Mouse (Mus musculus) kidney, embryonic 16.5 days (tissue): ENCODE measurements at regions not wholly inside any gene's neighbourhood (a gene's known extent, or its start where the extent isn't known, plus 50 kb on each side); places are given as distances from the start of the nearest gene placed in this dataset.

ENCODE experiments used
- ATAC-seq: fragments of 200-750 bp; cut with Nextera tagmentation; 2 replicates; pipeline ENCODE4 v1.8.0; 2017; ENCODE audit warnings: moderate TSS enrichment; ENCODE audit not compliant: low FRiP score, low TSS enrichment
- H3K27ac ChIP-seq: fragments of 300-500 bp; sonication (generic); 2 replicates; pipeline ENCODE4 v1.5.1; 2014; ENCODE audit warnings: low read length
- H3K27me3 ChIP-seq: fragments of 300-500 bp; sonication (generic); 2 replicates; pipeline ENCODE4 v1.6.1; 2014; ENCODE audit warnings: low read length, control low read depth, mixed read lengths; ENCODE audit not compliant: insufficient read depth
- H3K36me3 ChIP-seq: fragments of 300-500 bp; sonication (generic); 2 replicates; pipeline ENCODE4 v1.6.1; 2014; ENCODE audit warnings: low read length, control low read depth, mixed read lengths; ENCODE audit not compliant: insufficient read depth
- H3K4me1 ChIP-seq: fragments of 300-500 bp; sonication (generic); 2 replicates; pipeline ENCODE4 v1.6.1; 2014; ENCODE audit warnings: low read length, control low read depth, mixed read lengths; ENCODE audit not compliant: insufficient read depth
- H3K4me2 ChIP-seq: fragments of 300-500 bp; sonication (generic); replicated peaks from 2 replicates; pipeline ENCODE4 v1.6.1; 2014; ENCODE audit warnings: low read depth, low read length
- H3K4me3 ChIP-seq: fragments of 300-500 bp; sonication (generic); 2 replicates; pipeline ENCODE4 v1.5.1; 2014; ENCODE audit warnings: mild to moderate bottlenecking, low read length
- H3K9ac ChIP-seq: fragments of 300-500 bp; sonication (generic); replicated peaks from 2 replicates; pipeline ENCODE4 v1.6.1; 2014; ENCODE audit warnings: low read length
- H3K9me3 ChIP-seq: fragments of 300-500 bp; sonication (generic); 2 replicates; pipeline ENCODE4 v1.6.1; 2016; ENCODE audit warnings: low read length, control low read depth
- WGBS: fragments of 180-500 bp; shearing (Covaris S2); extraction: QIAGEN DNeasy Blood & Tissue Kit; methylation state at CpG from one replicate; pipeline ENCODE4 v1.1.7; 2014; 5-methylcytosine and 5-hydroxymethylcytosine counted together

GRCm38 (mm10) chr13:51227836-51228235 is 57.0 kb downstream of the Nxnl2 start:
- H3K27me3 ChIP-seq = no peaks in the 10 kb centered on the region
- H3K9ac ChIP-seq = no peak overlapping the region
- WGBS = 87% methylated on average over 9 of the region's 9 CpGs
- H3K27ac ChIP-seq = no peak overlapping the region
- no peak overlapping the region for H3K4me3 ChIP-seq
- ATAC-seq = no peak
- H3K4me2 ChIP-seq = no peak overlapping the region
- peaks cover 6% of the 10 kb centered on the region; the same call in 1 of the 2 replicates for H3K4me1 ChIP-seq
- no peaks in the 10 kb centered on the region for H3K36me3 ChIP-seq
- no peaks in the 10 kb centered on the region for H3K9me3 ChIP-seq

- 0 out of 2 replicates have a peak overlapping the region, but pooled peaks have one; percentile 11 for H3K27ac ChIP-seq
- WGBS = 80% methylated on average over 30 of the region's 30 CpGs
- H3K9ac ChIP-seq = no peak overlapping the region
- ATAC-seq = no peak
- no peak overlapping the region for H3K4me3 ChIP-seq
- H3K4me1 ChIP-seq = peaks cover 2% of the 10 kb centered on the region; the same call in 1 of the 2 replicates
- no peaks in the 10 kb centered on the region for H3K27me3 ChIP-seq
- H3K9me3 ChIP-seq = no peaks in the 10 kb centered on the region
- H3K4me2 ChIP-seq = no peak overlapping the region
- no peaks in the 10 kb centered on the region for H3K36me3 ChIP-seq
Observed at GRCm38 (mm10) chr13:51228862-51229770, 58.3 kb downstream of the Nxnl2 start.

GRCm38 (mm10) chr13:51229862-51230261 is 59.0 kb downstream of the Nxnl2 start:
- no peaks in the 10 kb centered on the region for H3K36me3 ChIP-seq
- peaks cover 2% of the 10 kb centered on the region; the same call in 1 of the 2 replicates for H3K4me1 ChIP-seq
- no peak overlapping the region for H3K4me2 ChIP-seq
- no peaks in the 10 kb centered on the region for H3K9me3 ChIP-seq
- no peak for ATAC-seq
- no peak overlapping the region for H3K27ac ChIP-seq
- no peaks in the 10 kb centered on the region for H3K27me3 ChIP-seq
- WGBS = 94% methylated on average over 4 of the region's 4 CpGs
- H3K4me3 ChIP-seq = no peak overlapping the region
- no peak overlapping the region for H3K9ac ChIP-seq

GRCm38 (mm10) chr13:51231586-51231985 is 60.8 kb downstream of the Nxnl2 start:
- Histone ChIP-seq H3K4me1 (peaks cover 2% of the 10 kb centered on the region; the same call in 1 of the 2 replicates), H3K9ac (no peak overlapping the region), H3K4me3 (no peak overlapping the region), H3K27ac (peak overlapping the region; percentile 0; the same call in 1 of the 2 replicates), H3K27me3 (no peaks in the 10 kb centered on the region), H3K9me3 (no peaks in the 10 kb centered on the region), H3K36me3 (no peaks in the 10 kb centered on the region), H3K4me2 (no peak overlapping the region)
- 59% methylated on average over 4 of the region's 4 CpGs for WGBS
- no peak for ATAC-seq

- no peak for ATAC-seq
- WGBS = 77% methylated on average over 3 of the region's 3 CpGs
- Histone ChIP-seq H3K27ac (no peak overlapping the region), H3K4me1 (no peaks in the 10 kb centered on the region), H3K36me3 (no peaks in the 10 kb centered on the region), H3K4me2 (no peak overlapping the region), H3K9me3 (no peaks in the 10 kb centered on the region), H3K9ac (no peak overlapping the region), H3K27me3 (no peaks in the 10 kb centered on the region), H3K4me3 (no peak overlapping the region)
Observed at GRCm38 (mm10) chr13:51247378-51247777, 76.6 kb downstream of the Nxnl2 start.

GRCm38 (mm10) chr13:51253371-51253770 is 82.5 kb downstream of the Nxnl2 start:
- no peak overlapping the region for H3K27ac ChIP-seq
- no peaks in the 10 kb centered on the region for H3K27me3 ChIP-seq
- no peak overlapping the region for H3K4me2 ChIP-seq
- H3K9me3 ChIP-seq = no peaks in the 10 kb centered on the region; the same call in 1 of the 2 replicates
- ATAC-seq = no peak
- 85% methylated on average over 1 of the region's 1 CpGs for WGBS
- no peak overlapping the region for H3K9ac ChIP-seq
- H3K4me3 ChIP-seq = no peak overlapping the region
- no peaks in the 10 kb centered on the region for H3K4me1 ChIP-seq
- H3K36me3 ChIP-seq = no peaks in the 10 kb centered on the region

- Histone ChIP-seq H3K4me1 (0 out of 2 replicates have a peak, but pooled peaks cover 2% of the 10 kb centered on the region), H3K4me2 (no peak overlapping the region), H3K9me3 (no peaks in the 10 kb centered on the region; the same call in 1 of the 2 replicates), H3K36me3 (no peaks in the 10 kb centered on the region), H3K27me3 (no peaks in the 10 kb centered on the region), H3K4me3 (no peak overlapping the region), H3K9ac (no peak overlapping the region), H3K27ac (no peak overlapping the region)
- WGBS = 90% methylated on average over 5 of the region's 5 CpGs
- ATAC-seq = no peak
Observed at GRCm38 (mm10) chr13:51255688-51256087, 84.9 kb downstream of the Nxnl2 start.

- Histone ChIP-seq H3K4me3 (no peak overlapping the region), H3K36me3 (no peaks in the 10 kb centered on the region), H3K4me1 (peaks cover 12% of the 10 kb centered on the region; the same call in 1 of the 2 replicates), H3K9me3 (no peaks in the 10 kb centered on the region; the same call in 1 of the 2 replicates), H3K9ac (no peak overlapping the region), H3K27ac (peak overlapping the region; percentile 66), H3K27me3 (no peaks in the 10 kb centered on the region), H3K4me2 (no peak overlapping the region)
- 40% methylated on average over 13 of the region's 13 CpGs for WGBS
- ATAC-seq = peak; percentile 86
Observed at GRCm38 (mm10) chr13:51258752-51259721, 88.2 kb downstream of the Nxnl2 start.

GRCm38 (mm10) chr13:51261619-51262018 is 90.8 kb downstream of the Nxnl2 start:
- H3K27me3 ChIP-seq = no peaks in the 10 kb centered on the region
- H3K9me3 ChIP-seq = no peaks in the 10 kb centered on the region; the same call in 1 of the 2 replicates
- H3K36me3 ChIP-seq = no peaks in the 10 kb centered on the region
- no peak overlapping the region; the same call in 1 of the 2 replicates for H3K27ac ChIP-seq
- H3K4me2 ChIP-seq = peak overlapping the region; percentile 22
- H3K9ac ChIP-seq = peak overlapping the region; percentile 40; the same call in 1 of the 2 replicates
- H3K4me1 ChIP-seq = peaks cover 12% of the 10 kb centered on the region; the same call in 1 of the 2 replicates
- WGBS = 52% methylated on average over 8 of the region's 8 CpGs
- ATAC-seq = no peak
- H3K4me3 ChIP-seq = 0 out of 2 replicates have a peak overlapping the region, but pooled peaks have one; percentile 7
